Mouse (Mus musculus) lung, postnatal 0 days (tissue): ENCODE data around the gene Rab11fip3.

Source experiments
- CTCF ChIP-seq: IDR thresholded peaks from 2 replicates; pipeline ENCODE4 v1.5.1; 2016; ENCODE audit warnings: antibody characterized with exemption, mild to moderate bottlenecking
- EP300 ChIP-seq: IDR thresholded peaks from 2 replicates; pipeline ENCODE4 v1.6.1; 2016; ENCODE audit warnings: antibody characterized with exemption, mild to moderate bottlenecking, control low read depth

DNA sequence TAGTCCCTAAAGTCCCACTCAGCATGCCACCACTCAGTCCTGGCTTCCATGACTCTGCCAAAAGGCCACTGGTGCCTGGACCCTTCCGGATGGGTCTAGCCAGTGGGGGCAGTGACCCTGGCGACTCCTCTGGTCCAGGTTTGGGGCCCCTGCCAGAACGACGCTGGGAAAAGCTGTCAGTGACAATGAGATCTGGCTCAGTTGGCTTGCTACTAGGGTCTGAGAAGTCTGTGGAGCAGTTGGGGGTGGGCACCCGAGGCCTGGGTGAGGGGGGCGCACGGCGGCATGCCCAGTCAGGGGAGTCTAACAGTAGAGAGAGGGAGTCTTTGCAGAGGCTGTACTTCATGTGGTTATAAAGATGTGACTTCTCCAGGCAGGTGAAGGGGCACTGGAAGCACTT lies 121.3 kb downstream of the Rab11fip3 start:
- TF ChIP-seq CTCF = no peak
- no peak for TF ChIP-seq EP300
